Mouse (Mus musculus) CD4-positive, CD25-positive, alpha-beta regulatory T cell, adult 9 weeks (primary cell): Measurements from ENCODE around the gene Defb41. TPM values are rescaled to one million over a fixed set of nuclear protein-coding genes. Genes with fewer than 3 reads are reported as not detected.

Experiments used
- polyA plus RNA-seq: library from polyadenylated mRNA; unstranded; fragments of 100-300 nt; shearing (Covaris generic); gene quantifications from one replicate; pipeline ENCODE4 v1.2.1, GENCODE M21; 2017

Defb41 gene
- polyA plus RNA-seq = not detected

DNA sequence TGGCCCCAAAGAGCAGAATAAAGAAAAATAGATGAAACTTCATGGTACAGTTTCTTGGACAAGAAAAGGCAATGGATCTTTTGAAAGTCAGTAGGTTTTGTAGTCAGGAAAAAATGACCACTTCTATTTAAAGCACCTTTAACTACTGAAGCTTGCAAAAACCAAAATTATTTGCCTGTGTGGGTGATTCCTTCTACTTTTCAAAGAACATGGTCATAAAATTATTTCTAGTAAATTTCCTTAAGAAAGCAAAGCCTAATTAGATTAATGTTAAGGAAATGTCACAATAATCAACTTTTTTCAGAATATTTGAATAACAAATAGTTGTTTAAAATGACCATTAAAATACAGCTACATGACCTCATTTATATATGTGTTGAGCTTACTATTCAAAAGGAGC is at the start of gene Defb41:
Defb41 (minus strand) TSS at position 101 of the 400 bp plus-strand sequence.

DNA sequence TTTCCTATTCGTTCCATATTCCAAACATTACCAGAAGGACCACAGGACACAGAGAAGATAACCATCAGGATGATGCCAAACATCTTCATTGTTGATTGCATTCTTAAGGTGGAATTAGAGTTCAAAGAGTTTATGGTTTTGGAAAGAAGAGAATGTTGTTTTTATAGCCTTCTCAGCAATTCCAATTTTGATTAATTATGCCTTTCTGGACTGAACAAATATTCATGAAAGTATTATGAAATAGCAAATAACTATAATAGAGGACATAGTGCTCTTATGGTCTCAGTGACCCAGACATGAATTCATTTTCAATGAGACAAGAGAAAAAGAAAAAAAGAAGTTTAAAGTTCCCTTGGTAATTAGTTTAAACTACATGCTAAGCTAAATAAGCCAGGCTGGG is 27.6 kb downstream of the Defb41 start, which contains the start of gene Defb18:
Defb18 (minus strand) TSS at position 101 of the 400 bp plus-strand sequence.

Other genes starting within 250 kb of the Defb41 start
- not detected for gene Crisp4, start 119.2 kb downstream of the Defb41 start, polyA plus RNA-seq
- not detected for gene Defb18, start 27.7 kb downstream of the Defb41 start, polyA plus RNA-seq